Mouse (Mus musculus) forebrain, embryonic 15.5 days (tissue): ENCODE measurements around the gene Rad51c. TPM values are rescaled to one million over a fixed set of nuclear protein-coding genes. Genes with fewer than 3 reads are reported as not detected.
A peak's percentile ranks its signal among the peaks of the same experiment; 100 is the strongest.

ENCODE experiments used
- ATAC-seq: fragments of 200-750 bp; cut with Nextera tagmentation; replicated peaks from 2 replicates; pipeline ENCODE4 v1.8.0; 2017; ENCODE audit warnings: mild to moderate bottlenecking, moderate TSS enrichment, moderate library complexity
- H3K27ac ChIP-seq: fragments of 300-500 bp; sonication (generic); replicated peaks from 2 replicates; pipeline ENCODE4 v1.5.1; 2015; ENCODE audit warnings: mild to moderate bottlenecking, inconsistent platforms
- H3K27me3 ChIP-seq: fragments of 300-500 bp; sonication (generic); 2 replicates; pipeline ENCODE4 v1.6.1; 2015; ENCODE audit warnings: inconsistent platforms
- H3K36me3 ChIP-seq: fragments of 300-500 bp; sonication (generic); 2 replicates; pipeline ENCODE4 v1.6.1; 2015; ENCODE audit warnings: mild to moderate bottlenecking, inconsistent platforms
- H3K4me1 ChIP-seq: fragments of 300-500 bp; sonication (generic); 2 replicates; pipeline ENCODE4 v1.6.1; 2015; ENCODE audit warnings: inconsistent platforms
- H3K4me2 ChIP-seq: fragments of 300-500 bp; sonication (generic); replicated peaks from 2 replicates; pipeline ENCODE4 v1.6.1; 2015; ENCODE audit warnings: mild to moderate bottlenecking, inconsistent platforms
- H3K4me3 ChIP-seq: fragments of 300-500 bp; sonication (generic); 2 replicates; pipeline ENCODE4 v1.5.1; 2015; ENCODE audit warnings: mild to moderate bottlenecking, inconsistent platforms
- H3K9ac ChIP-seq: fragments of 300-500 bp; sonication (generic); replicated peaks from 2 replicates; pipeline ENCODE4 v1.6.1; 2015; ENCODE audit warnings: mild to moderate bottlenecking, inconsistent platforms
- H3K9me3 ChIP-seq: fragments of 300-500 bp; sonication (generic); 2 replicates; pipeline ENCODE4 v1.6.1; 2016; ENCODE audit warnings: inconsistent platforms
- WGBS: fragments of 180-500 bp; shearing (Covaris S2); methylation state at CpG from one replicate; pipeline ENCODE4 v1.1.7; 2015; ENCODE audit warnings: mixed read lengths; 5-methylcytosine and 5-hydroxymethylcytosine counted together
- polyA plus RNA-seq: library from polyadenylated mRNA; unstranded; fragments of >200 nt; fragmentation: Nextera tagmentation; extraction: Ambion mirVana; gene quantifications from 2 replicates; pipeline ENCODE4 v1.2.1, GENCODE M21; 2015

Gene Rad51c
- polyA plus RNA-seq, 1 experiment from 2014 or later: 6.6 TPM

DNA sequence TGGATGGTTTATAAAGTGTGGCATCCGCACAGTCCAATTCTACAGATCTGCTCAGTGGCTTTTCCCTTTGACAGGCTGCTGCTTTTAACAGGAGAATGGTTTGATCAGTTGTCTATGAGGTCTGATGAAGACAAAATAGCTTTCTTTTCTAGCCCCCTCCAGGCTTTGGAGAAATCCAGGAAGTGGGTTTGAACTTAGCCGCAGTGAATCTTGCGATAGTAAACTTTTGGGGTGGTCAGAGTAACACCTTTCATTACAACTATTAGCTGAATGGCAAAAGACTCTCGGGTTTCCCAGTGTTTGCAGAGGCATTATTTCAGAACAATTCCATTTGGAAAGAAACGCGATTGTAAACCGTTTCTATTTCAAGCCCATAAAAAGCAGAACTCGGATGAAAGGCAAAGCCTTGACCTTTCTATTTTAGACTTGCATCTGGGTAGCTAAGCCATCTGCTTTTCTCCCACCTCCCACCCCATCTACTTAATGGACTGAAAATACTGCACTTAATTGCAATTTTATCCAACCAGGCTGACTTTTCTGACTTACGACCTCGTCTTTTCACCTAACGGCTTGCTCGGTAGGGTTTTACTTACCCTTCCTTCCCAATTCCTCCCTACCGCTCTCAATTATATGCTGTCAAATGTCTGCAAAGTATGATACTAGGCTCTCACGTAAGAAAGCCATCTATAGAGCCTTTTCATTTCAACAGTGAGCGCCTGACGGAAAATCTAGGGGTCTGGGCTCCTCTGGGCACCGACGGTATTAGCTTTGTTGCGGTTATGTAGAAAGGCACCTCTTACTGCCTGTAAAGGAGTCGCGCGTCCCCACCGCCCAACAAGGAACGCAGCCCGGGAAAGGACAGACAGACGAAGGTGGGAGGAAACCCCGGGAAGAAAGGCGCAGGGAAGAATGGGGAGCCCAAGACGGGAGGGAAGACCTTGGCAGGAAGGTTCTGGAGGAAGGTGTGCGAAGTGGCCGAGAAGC lies 47.1 kb downstream of the Rad51c start:
- peak overlapping the region; percentile 83 for H3K9ac ChIP-seq
- 4% methylated on average over 31 of the region's 31 CpGs for WGBS
- no peaks in the 10 kb centered on the region for H3K27me3 ChIP-seq
- H3K4me3 ChIP-seq: peak overlapping the region; percentile 87
- H3K9me3 ChIP-seq: no peaks in the 10 kb centered on the region
- H3K4me1 ChIP-seq: peaks cover 17% of the 10 kb centered on the region
- 0 out of 2 replicates have a peak, but pooled peaks cover 8% of the 10 kb centered on the region for H3K36me3 ChIP-seq
- H3K27ac ChIP-seq: peak overlapping the region; percentile 86
- peak; percentile 21 for ATAC-seq
- peak overlapping the region; percentile 73 for H3K4me2 ChIP-seq

DNA sequence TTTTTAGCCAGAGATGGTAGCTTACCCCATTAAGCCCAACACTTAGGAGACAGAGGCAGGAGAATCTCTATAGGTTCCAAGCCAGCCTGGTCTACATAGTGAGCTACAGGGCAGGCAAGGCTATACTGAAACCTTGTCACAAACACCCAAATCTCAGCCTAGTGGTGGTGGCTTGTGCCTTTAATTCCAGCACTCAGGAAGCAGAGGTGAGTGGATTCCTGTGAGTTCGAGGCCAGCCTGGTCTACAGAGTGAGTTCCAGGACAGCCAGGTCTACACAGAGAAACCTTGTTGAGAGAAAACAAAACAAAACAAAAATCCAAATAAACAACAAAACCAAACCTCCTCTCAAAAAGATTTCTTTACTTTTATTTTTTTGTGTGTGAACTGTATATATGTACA lies 49.9 kb downstream of the Rad51c start:
- 97% methylated on average over 1 of the region's 1 CpGs for WGBS
- no peaks in the 10 kb centered on the region for H3K27me3 ChIP-seq

DNA sequence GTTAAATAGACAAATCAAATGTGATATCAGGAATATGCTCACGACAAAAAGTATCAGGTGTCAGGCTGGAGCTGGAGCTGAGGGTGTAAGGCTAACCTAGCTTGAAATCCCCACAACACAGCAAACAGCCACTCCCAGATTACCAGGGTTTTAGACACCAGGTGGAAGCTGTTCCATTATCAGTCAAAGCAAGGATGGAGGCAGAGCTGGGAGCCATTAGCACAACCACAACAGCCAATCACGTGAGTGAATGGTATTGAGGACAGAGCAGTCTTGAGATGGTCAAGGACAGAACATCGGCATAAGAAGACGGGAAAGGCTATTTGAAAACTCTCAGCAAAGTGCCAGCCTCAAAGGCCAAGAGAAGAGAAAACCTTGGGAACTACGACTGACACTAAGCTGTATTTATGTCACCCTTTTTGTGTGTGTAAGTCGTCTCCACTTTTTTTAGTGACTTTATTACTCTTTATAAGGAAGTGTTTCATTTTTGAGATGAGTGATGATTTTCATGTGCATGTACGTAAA lies 51.0 kb downstream of the Rad51c start:
- H3K9me3 ChIP-seq: no peaks in the 10 kb centered on the region
- no peaks in the 10 kb centered on the region for H3K27me3 ChIP-seq
- WGBS: 86% methylated on average over 7 of the region's 7 CpGs
- H3K4me3 ChIP-seq: no peak overlapping the region
- peaks cover 10% of the 10 kb centered on the region for H3K4me1 ChIP-seq
- no peak overlapping the region for H3K9ac ChIP-seq
- H3K36me3 ChIP-seq: 0 out of 2 replicates have a peak, but pooled peaks cover 8% of the 10 kb centered on the region
- ATAC-seq: no peak
- no peak overlapping the region for H3K4me2 ChIP-seq
- H3K27ac ChIP-seq: no peak overlapping the region

More for the DNA sequence above, 49.9 kb downstream of the Rad51c start:
- Histone ChIP-seq H3K4me3 (no peak overlapping the region), H3K9ac (no peak overlapping the region), H3K27ac (no peak overlapping the region), H3K4me2 (no peak overlapping the region), H3K4me1 (peaks cover 17% of the 10 kb centered on the region), H3K36me3 (0 out of 2 replicates have a peak, but pooled peaks cover 8% of the 10 kb centered on the region), H3K9me3 (no peaks in the 10 kb centered on the region)
- no peak for ATAC-seq

Other genes starting within 250 kb of the Rad51c start
- gene Ppm1e, start 45.9 kb downstream of the Rad51c start, polyA plus RNA-seq: 26.3 and 26.4 TPM in 2 replicates
- gene Tex14, start 111 bp upstream of the Rad51c start, polyA plus RNA-seq: 0.31 TPM in 1 of 2 replicates, not detected in the other
- not detected in 2 replicates for gene Gm11492, start 161.7 kb upstream of the Rad51c start, polyA plus RNA-seq
- 18.0 and 22.2 TPM in 2 replicates for gene Sept4, start 163.9 kb upstream of the Rad51c start, polyA plus RNA-seq
- gene Mtmr4, start 187.2 kb upstream of the Rad51c start, polyA plus RNA-seq: 62.4 and 62.7 TPM in 2 replicates
- gene Hsf5, start 212.2 kb upstream of the Rad51c start, polyA plus RNA-seq: 0.48 and 0.55 TPM in 2 replicates